Mouse (Mus musculus): ENCODE results near the gene 1700034J05Rik.

1700034J05Rik gene

GRCm38 (mm10) chr6:146926415-146926980, 27.7 kb downstream of the 1700034J05Rik start:
- no peak for DNase-seq (ENCODE audit: low spot score in 2 of 2)

GRCm38 (mm10) chr6:146918341-146918740, 35.9 kb downstream of the 1700034J05Rik start:
- DNase-seq (ENCODE audit: low spot score in 2 of 2), result no peak

GRCm38 (mm10) chr6:146917396-146917795, 36.8 kb downstream of the 1700034J05Rik start:
- DNase-seq (ENCODE audit: low spot score in 2 of 2), result no peak

- DNase-seq (ENCODE audit: low spot score in 2 of 2), result no peak
These were observed 38.4 kb downstream of the 1700034J05Rik start for GRCm38 (mm10) chr6:146915808-146916207.

- no peak for DNase-seq (ENCODE audit: low spot score in 2 of 2)
These were observed 40.6 kb downstream of the 1700034J05Rik start for GRCm38 (mm10) chr6:146913489-146914198.

- DNase-seq (ENCODE audit: low spot score in 2 of 2), result no peak
These were observed 41.3 kb downstream of the 1700034J05Rik start for GRCm38 (mm10) chr6:146912835-146913488.

- no peak for DNase-seq (ENCODE audit: low spot score in 2 of 2)
These were observed 43.4 kb downstream of the 1700034J05Rik start for GRCm38 (mm10) chr6:146910801-146911200.

- no peak for DNase-seq (ENCODE audit: low spot score in 2 of 2)
These were observed 44.3 kb downstream of the 1700034J05Rik start for GRCm38 (mm10) chr6:146909725-146910489.

- DNase-seq (ENCODE audit: low spot score in 2 of 2), result no peak
These were observed 45.4 kb downstream of the 1700034J05Rik start for GRCm38 (mm10) chr6:146908801-146909200.

- DNase-seq (ENCODE audit: low spot score in 2 of 2), result no peak
These were observed 46.4 kb downstream of the 1700034J05Rik start for GRCm38 (mm10) chr6:146907795-146908190.

GRCm38 (mm10) chr6:146907061-146907794, 47.0 kb downstream of the 1700034J05Rik start:
- no peak for DNase-seq (ENCODE audit: low spot score in 2 of 2)

GRCm38 (mm10) chr6:146906000-146906786, 48.0 kb downstream of the 1700034J05Rik start:
- no peak for DNase-seq (ENCODE audit: low spot score in 2 of 2)

- DNase-seq (ENCODE audit: low spot score in 2 of 2), result no peak
These were observed 49.5 kb downstream of the 1700034J05Rik start for GRCm38 (mm10) chr6:146904707-146905106.

GRCm38 (mm10) chr6:146903632-146904031, 50.6 kb downstream of the 1700034J05Rik start:
- DNase-seq (ENCODE audit: low spot score in 2 of 2), result no peak

GRCm38 (mm10) chr6:146901929-146902328, 52.3 kb downstream of the 1700034J05Rik start:
- DNase-seq (ENCODE audit: low spot score in 2 of 2), result no peak
